Mouse (Mus musculus) left cerebral cortex, postnatal 14 days (tissue): ENCODE measurements around the gene Ucn. TPM values are rescaled to one million over a fixed set of nuclear protein-coding genes. Genes with fewer than 3 reads are reported as not detected.

ENCODE experiments used
- DNase-seq, 2 experiments: peaks; one replicate each; pipeline ENCODE4 v3.0.0; 2021 to 2022; ENCODE audit warnings: low spot score in 2 of 2, mixed read lengths in 1 of 2
- intact Hi-C: fragments of 180-260 bp; cut with DNase I; formaldehyde crosslinking; loops from one replicate; pipeline ENCODE4 v1.15.1; 2025
- total RNA-seq, 2 experiments: library from RNA; stranded (reverse); gene quantifications; 2 replicates each; pipeline ENCODE4 v1.2.3; 2021

Ucn gene
- total RNA-seq, 2 experiments from 2014 or later, result 2.5 to 2.7 TPM

DNA sequence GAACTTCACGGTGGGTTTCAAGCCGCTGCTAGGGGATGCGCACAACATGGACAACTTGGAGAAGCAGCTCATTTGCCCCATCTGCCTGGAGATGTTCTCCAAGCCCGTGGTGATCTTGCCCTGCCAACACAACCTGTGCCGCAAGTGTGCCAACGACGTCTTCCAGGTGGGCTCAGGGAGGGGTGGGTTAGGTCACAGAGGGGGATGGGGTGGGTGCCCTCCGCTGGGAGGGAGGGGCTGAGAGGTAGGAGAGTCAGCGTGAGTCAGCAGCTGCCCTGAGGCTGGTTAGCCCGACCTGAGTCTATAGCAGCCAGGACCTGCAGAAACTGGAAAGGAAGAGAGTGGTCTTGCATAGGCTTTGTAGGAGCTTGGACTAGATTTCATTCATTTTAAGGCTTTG, 21.7 kb downstream of the Ucn start:
- DNase-seq, result no peak
- intact Hi-C loops, result no loop called here

DNA sequence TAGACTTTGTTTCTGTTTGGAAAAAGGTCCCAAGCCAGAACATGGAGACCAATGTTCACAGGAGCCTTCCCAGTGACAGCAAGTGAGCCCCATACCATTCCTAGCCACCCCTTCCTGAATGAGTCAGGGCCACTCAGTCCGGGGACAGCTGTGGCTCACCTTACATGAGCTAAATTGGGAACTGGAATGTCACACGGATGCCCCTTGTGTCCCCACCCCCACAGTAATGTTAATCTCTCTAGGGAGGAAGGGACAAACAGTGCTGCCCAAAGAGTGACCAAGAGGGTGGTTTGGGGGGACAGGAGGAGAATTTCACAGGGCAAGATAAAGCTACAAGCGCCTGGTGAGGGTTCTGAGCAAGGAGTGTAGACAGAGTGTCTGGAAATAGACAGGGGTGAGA, 22.3 kb downstream of the Ucn start, which contains the start of gene Trim54:
Gene Trim54 (plus strand): TSS at position 359 of the 400 bp plus-strand sequence.
- no peak for DNase-seq
- intact Hi-C loops, result no loop called here

DNA sequence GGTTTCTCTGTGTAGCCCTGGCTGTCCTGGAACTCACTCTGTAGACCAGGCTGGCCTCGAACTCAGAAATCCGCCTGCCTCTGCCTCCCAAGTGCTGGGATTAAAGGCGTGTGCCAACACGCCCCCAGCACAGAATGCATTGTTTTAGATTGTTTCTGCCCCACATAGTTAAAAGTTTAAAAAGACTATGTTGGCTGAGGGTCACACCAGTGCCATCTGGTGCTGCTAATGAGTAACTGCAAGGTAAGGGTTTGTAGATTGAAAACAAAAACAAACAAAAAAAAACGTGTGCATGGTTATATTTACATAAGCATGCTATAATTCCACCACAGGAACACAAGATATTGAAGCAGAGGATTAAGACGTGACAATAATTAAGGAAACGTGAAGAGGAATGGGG, 27.8 kb downstream of the Ucn start:
- intact Hi-C loops, result no loop called here
- no peak for DNase-seq

DNA sequence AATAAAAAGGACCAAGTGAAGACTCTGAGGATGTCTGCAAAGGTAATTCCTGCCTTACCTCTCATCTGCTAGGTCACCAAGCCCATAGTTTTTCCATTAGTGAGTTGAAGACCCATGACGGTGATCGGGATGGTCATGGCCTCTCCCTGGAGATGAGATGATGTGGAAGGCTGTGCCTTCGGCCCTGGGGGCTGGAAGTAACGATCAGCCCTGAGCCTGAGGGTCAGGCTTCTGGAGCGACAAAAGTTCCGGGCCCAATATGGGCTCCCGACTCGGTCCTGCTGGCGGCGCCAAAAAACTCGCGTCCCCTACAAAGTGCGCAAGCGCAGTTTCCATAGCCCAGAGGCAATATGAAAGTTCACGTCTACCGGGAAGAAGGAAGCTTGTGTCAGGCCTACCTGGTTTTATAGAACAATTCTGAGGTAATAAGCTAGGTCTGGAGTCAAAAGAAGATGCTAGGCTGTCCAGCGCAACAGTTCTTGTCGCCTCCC, 30.6 kb downstream of the Ucn start, which contains the start of gene Slc30a3:
Gene Slc30a3 (minus strand): TSS at position 238 of the 491 bp plus-strand sequence.
- DNase-seq, result no peak
- intact Hi-C loops, result no loop called here

DNA sequence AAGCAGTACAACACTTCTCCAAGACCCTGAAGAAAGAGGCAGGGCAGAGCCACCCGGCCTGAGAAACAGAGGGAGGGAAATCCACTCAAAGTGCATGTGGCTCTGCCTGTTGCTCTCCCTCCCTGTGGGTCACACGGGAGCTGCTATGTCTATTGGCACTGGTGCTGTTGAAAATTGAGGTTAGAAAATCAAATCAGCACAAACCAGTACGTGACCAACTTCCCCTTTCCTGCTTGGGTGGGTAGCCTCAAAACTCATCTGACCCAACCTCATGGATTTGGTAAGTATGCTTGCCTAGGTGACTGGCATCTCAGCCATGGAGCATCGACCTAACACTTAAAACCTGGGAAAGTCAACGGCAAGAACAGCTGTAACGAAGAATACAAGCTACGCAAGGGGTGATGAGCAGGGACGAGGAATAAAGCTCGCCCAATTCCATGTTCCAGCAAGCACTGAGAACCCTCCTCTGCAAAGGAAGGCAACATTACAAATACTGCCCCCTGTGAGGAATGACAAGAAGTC, 32.8 kb downstream of the Ucn start, which contains the start of gene Dnajc5g:
Gene Dnajc5g (plus strand): TSS at position 472 of the 522 bp plus-strand sequence.
- intact Hi-C loops, result no loop called here
- no peak for DNase-seq

DNA sequence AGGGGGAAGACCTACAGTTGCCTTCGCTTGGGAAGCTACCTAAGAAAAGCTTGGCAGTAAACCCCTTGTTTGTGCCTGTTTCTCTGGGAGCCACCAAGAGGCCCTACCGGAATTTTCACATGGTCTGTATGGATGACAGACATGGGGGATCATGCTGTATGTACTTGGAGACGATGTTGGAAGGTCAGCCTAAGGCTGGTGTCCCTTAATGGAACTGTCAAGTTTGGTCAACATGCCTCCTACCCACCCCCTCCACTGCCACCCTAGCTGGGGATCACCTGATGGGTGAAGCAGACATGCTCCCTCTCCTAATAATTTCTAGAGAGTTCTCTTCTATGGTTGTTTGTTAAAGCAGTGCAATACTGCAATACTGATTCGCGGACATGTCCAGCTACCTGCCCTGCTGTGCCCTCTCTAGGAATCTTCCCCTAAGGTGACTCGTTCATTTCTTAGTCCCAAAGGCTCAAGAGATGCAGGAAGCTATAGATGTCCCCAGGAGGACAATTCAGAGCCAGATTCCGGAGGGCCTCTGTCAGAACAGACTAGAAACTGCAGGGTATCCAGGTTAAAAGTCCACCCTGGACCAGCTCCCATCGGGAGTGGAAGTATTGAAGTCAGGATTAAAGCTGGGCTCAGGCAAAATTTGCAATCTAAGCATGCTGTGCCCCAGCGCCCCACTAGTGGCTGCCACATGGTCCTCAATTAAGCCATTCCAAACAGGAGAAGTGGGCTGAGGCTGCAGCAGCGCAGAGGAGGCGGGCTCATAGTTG, 42.7 kb downstream of the Ucn start:
- intact Hi-C loops, result no loop called here
- no peak for DNase-seq

DNA sequence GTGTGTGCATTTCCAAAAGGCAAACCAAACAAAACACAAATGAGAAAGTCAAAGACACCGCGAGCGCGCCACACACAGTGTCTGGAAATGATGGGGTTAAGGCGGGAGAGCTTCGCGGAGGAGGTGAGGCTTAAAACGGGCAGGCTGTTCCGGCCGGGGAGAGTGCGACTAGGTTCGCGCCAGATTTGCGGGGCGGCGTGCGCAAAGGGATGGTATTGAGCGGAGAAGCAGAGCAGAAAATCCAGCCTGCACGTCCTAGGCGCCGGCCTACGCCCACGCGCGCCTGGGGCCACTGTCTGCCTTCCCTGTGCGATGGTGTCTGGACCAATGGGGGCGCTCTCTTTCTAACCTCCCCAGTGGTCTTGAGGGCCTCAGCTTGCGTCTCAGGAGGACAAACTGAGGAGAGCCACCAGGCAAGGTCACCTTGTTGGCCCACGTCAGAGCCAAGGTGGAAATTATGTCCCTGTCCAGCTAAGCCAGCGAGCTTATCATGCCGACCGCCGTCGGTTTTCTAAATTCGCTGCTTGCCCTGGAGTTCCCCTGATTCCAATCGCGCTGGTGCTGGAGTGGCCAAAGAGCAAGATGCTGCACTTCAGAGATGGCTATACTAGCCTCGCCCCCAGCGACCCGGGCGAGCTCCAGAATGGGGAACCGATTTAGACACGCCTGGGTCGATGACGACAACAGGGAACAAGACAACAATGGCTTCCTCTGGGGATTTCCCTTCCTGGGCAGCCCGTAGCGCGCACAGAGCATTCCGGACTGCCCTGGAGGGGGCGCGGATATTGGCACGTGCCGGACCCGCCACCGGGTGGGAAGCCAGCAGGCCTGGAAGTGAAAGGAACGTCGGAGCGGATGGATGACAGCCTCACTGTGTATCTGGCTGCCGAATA, 43.6 kb downstream of the Ucn start:
- intact Hi-C loops, result loop anchor here (5.0 kb wide), 1 partner anchor 32 kb away; no protein-coding TSS in a partner anchor
- DNase-seq, result peak in 1 of 2 experiments; percentile 57

DNA sequence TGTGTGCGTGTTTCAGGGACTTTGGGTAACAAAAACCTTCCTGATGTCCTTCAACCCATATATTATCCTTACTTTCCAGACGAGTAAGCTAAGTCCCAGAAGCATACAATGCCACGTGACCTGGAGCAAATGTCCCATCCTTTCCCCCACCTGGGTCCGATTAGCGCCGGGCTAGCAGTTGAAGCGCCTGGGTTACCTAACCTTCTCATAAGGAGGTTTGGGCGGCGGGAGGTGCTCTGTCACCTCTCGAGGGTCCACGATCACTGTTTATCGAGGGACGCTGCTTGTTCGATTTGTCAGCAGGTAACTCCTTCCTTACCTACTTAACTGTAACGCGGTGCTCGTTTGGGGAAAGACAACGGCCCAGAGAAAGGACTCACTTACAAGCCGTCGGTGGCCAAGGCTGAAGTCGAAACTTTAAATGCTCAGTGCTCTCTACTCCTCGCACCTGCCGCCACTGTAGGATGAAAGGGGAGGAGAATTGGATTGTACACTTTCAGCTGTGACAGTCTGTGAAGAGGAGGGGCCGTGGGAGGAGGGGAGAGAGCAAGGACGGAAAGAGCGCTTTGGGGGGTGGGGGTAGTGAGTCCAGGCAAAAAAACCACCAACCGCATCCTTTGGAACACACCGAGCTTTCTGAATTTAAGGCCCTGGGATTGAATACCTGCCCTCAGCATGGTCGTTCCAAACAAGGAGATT, 44.4 kb downstream of the Ucn start:
- DNase-seq, result no peak
- intact Hi-C loops, result loop anchor here (5.0 kb wide), 1 partner anchor 33 kb away; no protein-coding TSS in a partner anchor

DNA sequence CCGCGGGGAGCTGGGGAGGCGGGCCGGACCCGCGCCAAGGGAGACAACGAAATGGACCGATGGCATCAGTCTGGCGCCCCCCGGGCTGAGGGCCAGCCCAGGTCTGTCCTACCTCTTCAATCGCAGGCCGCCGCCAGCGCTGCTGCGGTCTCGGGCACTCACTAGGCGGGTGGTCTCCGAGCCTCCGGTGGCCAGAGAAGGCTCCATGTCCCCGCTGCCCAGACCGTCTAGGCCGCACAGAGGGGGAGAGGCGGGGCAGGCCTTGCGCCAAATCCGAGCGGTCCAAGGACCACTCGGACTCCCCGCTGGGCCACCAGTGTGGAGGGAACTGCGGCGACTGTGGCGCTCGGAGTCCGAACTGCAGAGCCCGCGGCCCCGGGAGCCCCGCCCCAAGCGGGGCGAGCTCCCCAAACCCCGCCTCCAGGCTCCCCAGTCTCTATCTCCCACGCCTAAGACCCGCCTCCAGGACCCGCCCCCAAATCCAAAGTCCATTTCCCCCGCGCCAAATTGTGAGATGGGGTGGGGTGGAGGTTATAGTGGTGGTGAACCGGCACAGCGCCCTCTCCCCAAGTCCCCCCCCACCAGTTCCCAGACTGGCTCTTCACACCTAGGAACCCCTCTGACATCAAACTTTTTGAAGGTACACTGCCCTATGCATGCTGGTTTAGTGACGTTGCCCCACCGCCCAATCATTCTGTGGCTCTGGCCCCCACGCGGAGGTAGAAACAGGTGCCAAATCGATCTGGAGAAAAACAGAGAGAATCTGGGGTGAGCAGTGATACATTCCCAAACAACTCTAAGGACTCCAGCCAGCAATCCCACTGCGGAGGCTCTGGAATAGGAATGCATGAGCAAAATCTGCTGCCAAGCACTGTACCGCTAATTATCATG, 45.2 kb downstream of the Ucn start:
- intact Hi-C loops, result loop anchor here (5.0 kb wide), 1 partner anchor 34 kb away; no protein-coding TSS in a partner anchor
- DNase-seq, result peak; percentile 63 to 82

DNA sequence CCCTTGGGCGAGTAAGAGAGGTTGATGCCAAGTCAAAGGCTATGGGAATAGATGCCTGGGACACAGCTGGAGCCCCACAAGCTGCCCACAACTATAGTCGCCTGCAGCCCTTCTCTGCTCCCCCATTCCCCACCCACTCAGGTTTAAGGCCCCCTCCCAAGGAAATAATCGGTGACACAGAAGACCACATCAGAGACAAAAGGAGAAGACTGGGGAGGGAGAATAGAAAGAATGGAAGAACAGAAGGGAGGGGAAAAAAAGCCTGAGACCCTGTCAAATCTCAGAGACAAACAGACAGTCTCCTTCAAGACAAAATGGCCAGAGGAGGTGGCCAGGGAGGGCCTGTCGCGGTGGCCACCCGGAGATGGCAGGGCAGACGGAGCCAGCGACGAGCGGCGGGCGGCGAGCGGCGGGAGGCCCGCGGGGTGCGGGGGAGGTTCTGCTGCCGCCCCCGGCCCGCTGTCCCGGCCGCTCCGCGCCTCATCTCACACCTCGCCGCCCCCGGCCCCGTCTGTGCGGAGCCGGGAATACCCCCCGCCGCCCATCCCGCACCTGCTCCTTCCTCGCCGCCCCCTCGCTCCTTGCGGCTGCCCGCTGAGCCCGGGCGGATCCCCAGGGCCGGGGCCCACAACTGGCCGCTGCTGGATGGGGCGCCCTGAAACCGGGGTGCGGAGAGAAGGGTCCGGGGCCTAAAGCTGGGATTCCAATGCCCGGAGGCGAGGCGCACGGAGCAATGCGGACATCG, 46.2 kb downstream of the Ucn start:
- intact Hi-C loops, result loop anchor here (5.0 kb wide), 1 partner anchor 35 kb away; no protein-coding TSS in a partner anchor
- peak in 1 of 2 experiments; percentile 65 for DNase-seq

Other genes with a start within 250 kb of the Ucn start
- 100 to 1,000 TPM in 1 of 2 experiments, 10 to 100 TPM in 1; 96.8 to 101 TPM for gene Ost4, start 231.0 kb downstream of the Ucn start, total RNA-seq
- gene Emilin1, start 225.4 kb downstream of the Ucn start, total RNA-seq, result 1 to 10 TPM; 4.5 to 4.9 TPM
- 1 to 10 TPM; 8.3 to 9.1 TPM for gene Khk, start 217.4 kb downstream of the Ucn start, total RNA-seq
- gene Cgref1, start 193.2 kb downstream of the Ucn start, total RNA-seq, result 10 to 100 TPM; 33.2 to 35.3 TPM
- 100 to 1,000 TPM; 122 to 140 TPM for gene Preb, start 178.5 kb downstream of the Ucn start, total RNA-seq
- gene Tcf23, start 170.2 kb downstream of the Ucn start, total RNA-seq, result under 1 TPM in 1 of 2 experiments, not detected in 1; 0.09 TPM
- 10 to 100 TPM; 71.4 to 75.3 TPM for gene Atraid, start 90.5 kb downstream of the Ucn start, total RNA-seq
- 10 to 100 TPM; 11.8 to 18.0 TPM for gene Slc5a6, start 89.9 kb downstream of the Ucn start, total RNA-seq
- gene Cad, start 84.0 kb downstream of the Ucn start, total RNA-seq, result 10 to 100 TPM; 17.9 to 19.4 TPM
- gene Dnajc5g, start 32.5 kb downstream of the Ucn start, total RNA-seq, result not detected
- 100 to 1,000 TPM; 148 to 193 TPM for gene Slc30a3, start 30.6 kb downstream of the Ucn start, total RNA-seq
- gene Trim54, start 22.1 kb downstream of the Ucn start, total RNA-seq, result 1 to 10 TPM; 1.9 to 2.0 TPM
- gene Mpv17, start 15.4 kb upstream of the Ucn start, total RNA-seq, result 10 to 100 TPM; 40.5 to 49.8 TPM
- gene Gm29609, start 41.1 kb upstream of the Ucn start, total RNA-seq, result 1 to 10 TPM; 3.3 TPM
- 10 to 100 TPM; 54.9 to 57.2 TPM for gene Gtf3c2, start 41.3 kb upstream of the Ucn start, total RNA-seq
- gene Snx17, start 54.4 kb upstream of the Ucn start, total RNA-seq, result 10 to 100 TPM; 72.2 to 77.1 TPM
- 10 to 100 TPM; 39.5 to 49.2 TPM for gene Eif2b4, start 54.6 kb upstream of the Ucn start, total RNA-seq
- gene Zfp513, start 63.5 kb upstream of the Ucn start, total RNA-seq, result 10 to 100 TPM; 27.2 to 31.1 TPM
- 10 to 100 TPM; 77.5 to 87.1 TPM for gene Ppm1g, start 81.9 kb upstream of the Ucn start, total RNA-seq
- 10 to 100 TPM; 72.9 to 75.8 TPM for gene Nrbp1, start 102.0 kb upstream of the Ucn start, total RNA-seq
- gene Gm9970, start 102.4 kb upstream of the Ucn start, total RNA-seq, result not detected
- 1 to 10 TPM; 1.6 to 2.0 TPM for gene Krtcap3, start 112.9 kb upstream of the Ucn start, total RNA-seq
- 10 to 100 TPM; 82.8 to 93.9 TPM for gene Ift172, start 152.3 kb upstream of the Ucn start, total RNA-seq
- gene Fndc4, start 157.3 kb upstream of the Ucn start, total RNA-seq, result 100 to 1,000 TPM; 124 to 147 TPM
- under 1 TPM; 0.11 to 0.30 TPM for gene Gckr, start 158.6 kb upstream of the Ucn start, total RNA-seq